Mouse (Mus musculus) midbrain, embryonic 12.5 days (tissue): ENCODE results near the gene Mettl24. TPM values are rescaled to one million over a fixed set of nuclear protein-coding genes. Genes with fewer than 3 reads are reported as not detected.

ENCODE experiments used
- ATAC-seq: fragments of 200-750 bp; cut with Nextera tagmentation; 2 replicates; pipeline ENCODE4 v1.8.0; 2017; ENCODE audit warnings: low read depth, moderate TSS enrichment, moderate library complexity; ENCODE audit not compliant: low FRiP score
- H3K27ac ChIP-seq: fragments of 300-500 bp; sonication (generic); replicated peaks from 2 replicates; pipeline ENCODE4 v1.5.1; 2016; ENCODE audit warnings: mild to moderate bottlenecking
- H3K27me3 ChIP-seq: fragments of 300-500 bp; sonication (generic); 2 replicates; pipeline ENCODE4 v1.6.1; 2016; ENCODE audit warnings: mild to moderate bottlenecking
- H3K36me3 ChIP-seq: fragments of 300-500 bp; sonication (generic); 2 replicates; pipeline ENCODE4 v1.6.1; 2016
- H3K4me1 ChIP-seq: fragments of 300-500 bp; sonication (generic); 2 replicates; pipeline ENCODE4 v1.6.1; 2016
- H3K4me2 ChIP-seq: fragments of 300-500 bp; sonication (generic); replicated peaks from 2 replicates; pipeline ENCODE4 v1.6.1; 2016; ENCODE audit warnings: mild to moderate bottlenecking, moderate library complexity
- H3K4me3 ChIP-seq: fragments of 300-500 bp; sonication (generic); 2 replicates; pipeline ENCODE4 v1.5.1; 2016; ENCODE audit warnings: mild to moderate bottlenecking
- H3K9ac ChIP-seq: fragments of 300-500 bp; sonication (generic); replicated peaks from 2 replicates; pipeline ENCODE4 v1.6.1; 2016; ENCODE audit warnings: mild to moderate bottlenecking, moderate library complexity
- H3K9me3 ChIP-seq: fragments of 300-500 bp; sonication (generic); 2 replicates; pipeline ENCODE4 v1.6.1; 2016; ENCODE audit warnings: mild to moderate bottlenecking
- WGBS: fragments of 180-500 bp; shearing (Covaris S2); methylation state at CpG from one replicate; pipeline ENCODE4 v1.1.7; 2016; 5-methylcytosine and 5-hydroxymethylcytosine counted together
- polyA plus RNA-seq: library from polyadenylated mRNA; unstranded; fragments of >200 nt; fragmentation: Nextera tagmentation; extraction: Ambion mirVana; gene quantifications from 2 replicates; pipeline ENCODE4 v1.2.1, GENCODE M21; 2016

Gene Mettl24
- polyA plus RNA-seq, 1 experiment from 2014 or later, result 0.91 TPM

DNA sequence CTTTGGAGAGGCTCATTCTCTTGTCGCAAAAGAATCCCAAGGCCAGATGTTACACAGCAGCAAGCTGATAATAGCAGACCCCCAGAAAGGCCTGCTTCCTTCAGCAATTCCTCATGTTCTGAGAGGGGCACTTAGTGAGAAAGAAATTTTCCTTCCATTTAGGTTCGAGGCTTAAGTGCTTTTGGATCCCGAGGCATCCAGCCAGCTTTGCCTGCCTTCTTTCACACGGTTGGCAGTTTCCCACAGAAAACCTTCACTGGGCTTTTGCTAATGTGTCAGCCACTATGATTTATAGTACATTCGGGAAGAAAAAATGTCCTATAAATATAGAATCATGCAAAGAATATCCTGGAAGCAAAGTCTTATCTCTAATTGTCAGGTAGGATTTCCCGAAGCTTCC, 36.0 kb downstream of the Mettl24 start:
- no peaks in the 10 kb centered on the region for H3K27me3 ChIP-seq
- no peaks in the 10 kb centered on the region for H3K9me3 ChIP-seq
- no peak overlapping the region for H3K27ac ChIP-seq
- H3K4me1 ChIP-seq, result peaks cover 4% of the 10 kb centered on the region; the same call in 1 of the 2 replicates
- no peak overlapping the region for H3K4me2 ChIP-seq
- no peak overlapping the region for H3K4me3 ChIP-seq
- WGBS, result 86% methylated on average over 6 of the region's 6 CpGs
- H3K36me3 ChIP-seq, result no peaks in the 10 kb centered on the region
- no peak overlapping the region for H3K9ac ChIP-seq
- ATAC-seq, result no peak

DNA sequence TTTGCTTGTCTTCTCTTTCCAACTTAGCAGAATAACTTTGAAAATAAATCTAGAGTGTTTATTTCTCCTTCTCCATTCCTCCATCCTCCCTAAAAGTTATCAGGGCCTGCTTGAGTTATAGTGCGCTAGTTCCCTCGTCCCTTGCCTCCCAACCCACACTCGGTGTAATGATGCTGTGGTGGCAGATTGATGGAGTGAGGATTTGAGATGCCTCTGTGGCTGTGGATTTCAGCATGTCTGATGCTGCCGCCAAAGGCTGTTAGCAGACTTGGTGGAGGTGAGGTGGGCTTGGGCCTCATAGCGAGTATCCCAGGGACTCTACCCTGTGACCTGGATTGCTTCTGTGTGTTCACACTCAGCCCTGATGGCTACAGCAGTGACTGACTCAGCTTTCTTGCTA, 37.8 kb downstream of the Mettl24 start:
- no peaks in the 10 kb centered on the region for H3K27me3 ChIP-seq
- 87% methylated on average over 5 of the region's 5 CpGs for WGBS
- no peaks in the 10 kb centered on the region for H3K9me3 ChIP-seq
- H3K4me2 ChIP-seq, result no peak overlapping the region
- H3K27ac ChIP-seq, result no peak overlapping the region
- no peak overlapping the region for H3K9ac ChIP-seq
- no peak overlapping the region for H3K4me3 ChIP-seq
- no peaks in the 10 kb centered on the region for H3K36me3 ChIP-seq
- no peak for ATAC-seq
- peaks cover 14% of the 10 kb centered on the region for H3K4me1 ChIP-seq

DNA sequence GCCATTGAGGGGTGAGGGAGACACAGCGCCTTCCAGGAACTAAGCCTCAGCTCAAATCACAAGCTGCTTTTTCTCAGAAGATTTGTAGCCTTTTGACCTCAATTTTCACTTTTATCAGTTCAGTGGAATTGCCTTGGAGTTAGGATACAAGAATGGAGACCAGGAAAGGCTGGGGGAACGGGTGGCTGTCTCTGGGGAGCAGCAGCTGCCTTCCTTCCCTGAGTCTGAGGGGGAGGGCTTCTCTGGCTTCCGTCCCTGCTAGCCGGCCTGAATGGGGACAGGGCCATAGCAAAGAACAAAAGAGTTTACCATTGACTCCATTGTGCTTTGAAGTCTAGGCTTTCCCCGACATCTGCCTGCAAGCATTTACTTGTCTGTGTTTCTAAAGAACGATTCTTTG, 41.3 kb downstream of the Mettl24 start:
- 18% methylated on average over 6 of the region's 6 CpGs for WGBS
- Histone ChIP-seq H3K4me1 (peaks cover 24% of the 10 kb centered on the region), H3K9ac (no peak overlapping the region), H3K4me3 (no peak overlapping the region), H3K4me2 (no peak overlapping the region), H3K27me3 (no peaks in the 10 kb centered on the region), H3K27ac (no peak overlapping the region; the same call in 1 of the 2 replicates), H3K36me3 (no peaks in the 10 kb centered on the region), H3K9me3 (no peaks in the 10 kb centered on the region)
- no peak for ATAC-seq

DNA sequence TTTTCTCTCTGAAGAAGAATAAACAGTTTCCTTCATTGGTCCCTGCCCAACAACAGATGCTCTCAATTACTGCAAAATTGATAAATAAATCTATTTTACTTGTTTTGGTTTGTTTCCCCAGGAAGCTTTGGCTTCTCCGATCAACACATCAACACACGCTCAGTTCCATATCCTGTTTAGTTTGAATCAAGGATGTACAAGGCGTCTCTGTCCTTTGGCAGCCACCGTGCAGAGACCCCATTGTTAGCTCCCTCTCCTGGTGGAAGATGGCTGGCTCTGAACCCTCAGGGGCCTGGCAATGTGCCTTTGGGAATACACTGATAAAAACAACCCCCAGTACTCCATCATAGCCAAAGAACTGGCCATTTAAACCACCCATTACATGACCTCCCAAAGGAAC, 42.0 kb downstream of the Mettl24 start:
- H3K27me3 ChIP-seq, result no peaks in the 10 kb centered on the region
- no peak overlapping the region for H3K4me2 ChIP-seq
- 49% methylated on average over 4 of the region's 4 CpGs for WGBS
- no peaks in the 10 kb centered on the region for H3K9me3 ChIP-seq
- H3K9ac ChIP-seq, result no peak overlapping the region
- ATAC-seq, result no peak
- no peak overlapping the region for H3K27ac ChIP-seq
- H3K4me1 ChIP-seq, result peaks cover 24% of the 10 kb centered on the region
- H3K36me3 ChIP-seq, result no peaks in the 10 kb centered on the region
- H3K4me3 ChIP-seq, result no peak overlapping the region

DNA sequence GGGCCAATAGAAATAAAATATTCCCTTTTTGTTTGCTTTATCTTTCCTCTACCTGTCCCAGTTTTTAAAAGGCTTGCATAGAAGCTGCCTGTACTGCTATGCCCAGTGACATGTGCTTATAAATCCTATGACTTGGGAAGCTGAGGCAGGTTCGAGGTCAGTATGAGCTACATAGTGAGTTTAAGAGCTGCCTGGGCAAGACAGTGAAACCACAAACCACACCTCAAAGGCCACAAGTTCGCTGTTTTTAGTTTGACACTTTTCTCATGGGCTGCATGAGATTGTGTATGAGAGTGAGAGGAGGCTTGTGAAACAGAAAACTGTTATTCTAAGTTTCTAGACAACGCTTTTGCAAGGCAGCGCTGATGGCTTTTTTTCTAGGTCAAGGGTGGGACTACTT, 42.4 kb downstream of the Mettl24 start:
- Histone ChIP-seq H3K27ac (no peak overlapping the region), H3K9me3 (no peaks in the 10 kb centered on the region), H3K4me1 (peaks cover 24% of the 10 kb centered on the region), H3K4me2 (no peak overlapping the region), H3K36me3 (no peaks in the 10 kb centered on the region), H3K4me3 (no peak overlapping the region), H3K27me3 (no peaks in the 10 kb centered on the region), H3K9ac (no peak overlapping the region)
- WGBS, result 93% methylated on average over 4 of the region's 4 CpGs
- ATAC-seq, result no peak

DNA sequence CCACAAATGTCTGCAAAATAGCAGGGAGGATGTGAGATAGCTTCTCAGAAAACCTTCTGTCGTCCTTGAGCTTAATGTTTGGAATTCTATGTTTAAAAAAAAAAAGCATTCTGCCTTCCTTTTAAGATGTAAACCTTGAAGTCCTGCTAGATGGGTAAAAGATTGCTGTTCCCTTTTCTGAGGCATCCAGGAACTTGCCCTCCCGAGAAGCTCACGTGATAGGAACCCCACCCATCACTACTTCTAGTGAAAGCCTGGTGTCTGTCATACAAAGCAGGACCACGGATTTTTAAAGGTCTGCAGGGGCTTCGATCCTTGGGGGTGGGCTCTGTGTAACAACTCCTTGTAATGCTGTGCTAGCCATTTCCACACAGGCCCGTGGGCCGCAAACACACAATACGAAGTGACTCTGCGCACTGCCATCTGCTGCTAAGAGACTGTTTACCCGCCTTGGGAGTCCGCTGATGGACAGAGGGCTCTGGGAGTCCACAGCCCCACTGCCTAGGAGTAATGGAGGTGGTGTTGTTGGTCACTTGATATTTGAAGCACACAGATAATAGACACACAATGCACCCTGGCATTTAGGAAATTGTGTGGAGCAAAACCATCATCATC, 43.3 kb downstream of the Mettl24 start:
- ATAC-seq, result 0 out of 2 replicates have a peak, but pooled peaks have one; percentile 61
- 44% methylated on average over 11 of the region's 11 CpGs for WGBS
- H3K4me1 ChIP-seq, result peaks cover 24% of the 10 kb centered on the region

DNA sequence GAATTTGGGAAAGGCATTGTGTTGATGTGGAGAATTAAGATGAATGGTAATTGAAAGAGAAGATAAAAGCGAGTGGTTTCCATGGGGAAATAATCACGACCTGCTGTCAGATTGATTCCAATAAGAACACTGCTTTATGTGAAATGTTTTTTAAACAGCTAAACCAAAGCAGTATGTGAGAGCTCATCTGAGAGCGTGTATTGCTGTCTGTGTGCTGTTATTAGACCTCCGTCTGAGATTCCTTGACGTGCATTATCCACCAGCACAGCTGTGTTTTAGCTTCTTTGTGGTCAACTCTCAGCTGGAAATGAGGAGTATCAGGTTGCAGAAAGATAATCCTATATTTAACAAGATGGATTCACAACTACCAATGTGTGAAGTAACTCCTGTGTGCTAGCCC, 43.9 kb downstream of the Mettl24 start:
- ATAC-seq, result peak; percentile 65; the same call in 1 of the 2 replicates
- Histone ChIP-seq H3K4me2 (no peak overlapping the region), H3K9ac (no peak overlapping the region), H3K36me3 (no peaks in the 10 kb centered on the region), H3K9me3 (no peaks in the 10 kb centered on the region), H3K4me3 (no peak overlapping the region), H3K27ac (peak overlapping the region; percentile 44), H3K27me3 (no peaks in the 10 kb centered on the region), H3K4me1 (peaks cover 24% of the 10 kb centered on the region)
- 13% methylated on average over 5 of the region's 5 CpGs for WGBS

More for the DNA sequence above, 43.3 kb downstream of the Mettl24 start:
- Histone ChIP-seq H3K27ac (peak overlapping the region; percentile 44), H3K9me3 (no peaks in the 10 kb centered on the region), H3K27me3 (no peaks in the 10 kb centered on the region), H3K4me2 (no peak overlapping the region), H3K36me3 (no peaks in the 10 kb centered on the region), H3K4me3 (no peak overlapping the region), H3K9ac (no peak overlapping the region)

DNA sequence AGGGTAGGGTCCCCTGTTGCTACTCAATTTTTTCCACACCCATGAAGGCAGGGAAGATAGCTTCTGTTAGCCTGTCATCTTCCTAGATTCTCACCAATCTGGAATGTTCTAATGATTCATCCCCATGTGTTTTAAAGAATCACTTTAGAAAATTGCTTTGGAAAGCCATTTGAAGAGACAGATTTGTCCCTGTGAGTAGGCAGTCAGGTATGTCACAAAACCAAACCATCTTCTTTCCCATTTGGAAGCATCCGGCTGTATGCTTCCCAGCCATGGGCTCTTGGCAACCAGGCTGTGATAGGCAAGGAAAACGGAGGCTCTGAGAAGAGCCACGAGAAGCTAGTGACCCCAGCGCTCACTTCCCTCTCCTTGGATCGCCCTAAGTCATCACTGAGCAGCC, 47.1 kb downstream of the Mettl24 start:
- no peak for ATAC-seq
- H3K27me3 ChIP-seq, result no peaks in the 10 kb centered on the region
- H3K9me3 ChIP-seq, result no peaks in the 10 kb centered on the region
- H3K27ac ChIP-seq, result no peak overlapping the region
- peaks cover 10% of the 10 kb centered on the region; the same call in 1 of the 2 replicates for H3K4me1 ChIP-seq
- no peak overlapping the region for H3K9ac ChIP-seq
- no peaks in the 10 kb centered on the region for H3K36me3 ChIP-seq
- H3K4me3 ChIP-seq, result no peak overlapping the region
- 86% methylated on average over 5 of the region's 5 CpGs for WGBS
- no peak overlapping the region for H3K4me2 ChIP-seq

DNA sequence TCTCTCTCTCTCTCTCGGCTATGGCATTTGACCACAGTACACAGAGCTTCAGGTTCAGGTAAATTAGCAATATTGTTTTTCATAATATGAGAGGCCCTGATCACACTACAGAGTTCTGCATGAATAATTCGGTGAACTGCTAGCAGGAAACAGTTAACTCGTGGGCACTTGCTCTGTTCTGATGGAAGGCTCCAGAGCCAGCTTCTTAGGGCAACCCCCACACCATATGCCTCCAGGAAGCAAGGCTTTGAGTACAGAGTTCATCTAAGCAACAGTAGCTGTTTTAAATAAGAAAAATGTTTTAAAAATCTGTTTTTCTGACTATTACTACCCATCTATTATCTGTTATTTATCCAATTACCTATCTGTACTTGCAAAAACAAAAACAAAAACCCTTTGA, 50.2 kb downstream of the Mettl24 start:
- no peaks in the 10 kb centered on the region for H3K36me3 ChIP-seq
- no peak overlapping the region for H3K27ac ChIP-seq
- no peak overlapping the region for H3K4me2 ChIP-seq
- no peaks in the 10 kb centered on the region for H3K27me3 ChIP-seq
- no peak overlapping the region for H3K4me3 ChIP-seq
- WGBS, result 74% methylated on average over 3 of the region's 3 CpGs
- H3K9me3 ChIP-seq, result no peaks in the 10 kb centered on the region
- no peak overlapping the region for H3K9ac ChIP-seq
- no peak for ATAC-seq
- H3K4me1 ChIP-seq, result no peaks in the 10 kb centered on the region; the same call in 1 of the 2 replicates

DNA sequence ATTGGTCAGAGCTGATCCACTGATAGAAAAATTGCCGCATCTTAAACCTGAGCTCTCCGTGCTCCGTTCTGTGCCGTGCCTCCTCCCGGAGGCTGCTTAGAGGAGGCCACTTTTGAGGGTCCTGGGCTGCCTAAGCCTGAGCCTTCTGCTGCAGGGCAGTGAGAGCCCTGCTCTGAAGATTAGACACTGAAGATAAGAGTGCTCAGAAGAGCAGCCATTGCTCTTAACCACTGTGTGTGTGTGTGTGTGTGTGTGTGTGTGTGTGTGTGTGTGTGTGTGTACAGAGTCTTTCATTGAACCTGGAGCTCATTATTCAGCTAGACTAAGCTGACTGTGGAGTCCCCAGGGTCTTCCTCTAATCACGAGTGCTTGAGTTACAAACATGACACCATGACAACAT, 53.1 kb downstream of the Mettl24 start:
- 69% methylated on average over 6 of the region's 6 CpGs for WGBS
- H3K9me3 ChIP-seq, result no peaks in the 10 kb centered on the region
- H3K27ac ChIP-seq, result no peak overlapping the region
- no peak overlapping the region for H3K9ac ChIP-seq
- peak; percentile 54; the same call in 1 of the 2 replicates for ATAC-seq
- H3K4me2 ChIP-seq, result no peak overlapping the region
- no peaks in the 10 kb centered on the region for H3K36me3 ChIP-seq
- no peaks in the 10 kb centered on the region for H3K27me3 ChIP-seq
- no peak overlapping the region for H3K4me3 ChIP-seq
- no peaks in the 10 kb centered on the region; the same call in 1 of the 2 replicates for H3K4me1 ChIP-seq

DNA sequence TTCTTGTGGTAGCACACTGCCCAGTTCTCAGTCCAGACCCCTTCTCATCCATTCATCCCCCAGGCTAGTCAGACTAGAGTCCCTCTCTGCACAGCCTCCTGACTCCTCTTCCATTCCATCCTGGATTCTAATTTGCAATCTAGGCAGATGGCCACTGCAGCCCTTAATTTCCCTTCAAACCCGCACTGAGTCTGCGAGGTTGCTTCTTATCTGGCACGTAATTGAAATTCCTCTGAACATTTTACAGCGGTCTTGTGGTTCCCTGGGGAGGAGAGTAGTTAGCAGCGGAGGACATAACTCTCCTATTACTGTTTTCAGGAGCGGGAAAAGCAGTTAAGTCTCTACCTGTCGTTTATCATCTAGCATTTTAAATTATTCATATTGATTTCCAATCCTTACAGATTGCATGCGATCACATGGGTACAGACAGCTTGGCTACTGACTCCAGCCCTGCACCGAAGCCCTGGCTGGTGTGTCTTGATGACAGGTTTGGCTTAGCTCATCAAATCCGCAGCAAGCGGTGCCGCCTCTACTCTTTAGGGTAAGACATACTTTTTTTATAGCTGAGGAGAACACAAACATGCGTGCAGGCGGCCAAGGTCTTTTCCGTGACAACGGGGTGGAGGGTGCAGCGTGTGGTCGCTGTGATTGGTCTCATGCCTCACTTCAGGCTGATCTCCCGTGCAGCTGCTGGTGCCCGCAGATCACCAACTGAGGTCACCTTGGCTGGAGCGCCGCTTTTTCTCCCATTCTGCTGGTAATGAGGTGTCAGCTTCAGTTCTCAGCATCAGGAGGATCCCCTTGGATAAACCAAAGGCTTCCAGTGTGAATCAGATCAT, 54.4 kb downstream of the Mettl24 start:
- no peaks in the 10 kb centered on the region for H3K9me3 ChIP-seq
- WGBS, result 74% methylated on average over 22 of the region's 22 CpGs
- no peak overlapping the region for H3K9ac ChIP-seq
- no peak overlapping the region for H3K4me3 ChIP-seq
- H3K27me3 ChIP-seq, result no peaks in the 10 kb centered on the region
- peak; percentile 71 for ATAC-seq
- H3K4me2 ChIP-seq, result 0 out of 2 replicates have a peak overlapping the region, but pooled peaks have one; percentile 22
- H3K27ac ChIP-seq, result peak overlapping the region; percentile 52; the same call in 1 of the 2 replicates
- H3K4me1 ChIP-seq, result no peaks in the 10 kb centered on the region; the same call in 1 of the 2 replicates
- no peaks in the 10 kb centered on the region for H3K36me3 ChIP-seq

DNA sequence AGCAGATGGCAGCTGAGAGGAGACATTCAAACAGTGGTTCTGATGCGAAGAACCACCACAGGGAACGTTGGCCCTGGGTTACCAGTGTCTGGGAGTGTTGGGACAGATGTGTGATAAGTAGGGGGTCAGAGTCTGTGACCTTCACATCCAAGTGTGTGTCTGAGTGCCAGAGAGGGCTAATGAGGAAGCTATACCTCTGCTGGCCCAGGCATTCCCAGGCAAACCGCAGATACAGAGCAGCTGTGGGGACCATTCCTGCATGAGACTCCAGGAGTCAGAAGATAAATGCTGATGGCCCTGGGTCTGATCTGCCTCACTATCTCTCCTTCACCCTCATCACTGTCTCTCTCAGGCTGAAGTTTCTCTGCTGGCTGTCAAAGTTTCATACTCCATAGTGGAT, 57.6 kb downstream of the Mettl24 start:
- ATAC-seq, result no peak

More for the DNA sequence above, 57.6 kb downstream of the Mettl24 start:
- Histone ChIP-seq H3K4me3 (no peak overlapping the region), H3K9me3 (no peaks in the 10 kb centered on the region), H3K36me3 (no peaks in the 10 kb centered on the region), H3K4me2 (no peak overlapping the region), H3K4me1 (no peaks in the 10 kb centered on the region; the same call in 1 of the 2 replicates), H3K27me3 (no peaks in the 10 kb centered on the region), H3K9ac (no peak overlapping the region), H3K27ac (no peak overlapping the region)
- 54% methylated on average over 3 of the region's 3 CpGs for WGBS
